Mouse (Mus musculus): ENCODE results near the gene Naa20. TPM values are rescaled to one million over a fixed set of nuclear protein-coding genes. Genes with fewer than 3 reads are reported as not detected.
A peak's percentile ranks its signal among the peaks of the same experiment; 100 is the strongest.
"Not testable (repeated sequence)": the region's sequence is repeated elsewhere in the genome, so short reads cannot be mapped to it uniquely, and the experiment has no call there.

Naa20 gene
- total RNA-seq, 2 experiments from 2014 or later = 54.6 to 57.2 TPM

DNA sequence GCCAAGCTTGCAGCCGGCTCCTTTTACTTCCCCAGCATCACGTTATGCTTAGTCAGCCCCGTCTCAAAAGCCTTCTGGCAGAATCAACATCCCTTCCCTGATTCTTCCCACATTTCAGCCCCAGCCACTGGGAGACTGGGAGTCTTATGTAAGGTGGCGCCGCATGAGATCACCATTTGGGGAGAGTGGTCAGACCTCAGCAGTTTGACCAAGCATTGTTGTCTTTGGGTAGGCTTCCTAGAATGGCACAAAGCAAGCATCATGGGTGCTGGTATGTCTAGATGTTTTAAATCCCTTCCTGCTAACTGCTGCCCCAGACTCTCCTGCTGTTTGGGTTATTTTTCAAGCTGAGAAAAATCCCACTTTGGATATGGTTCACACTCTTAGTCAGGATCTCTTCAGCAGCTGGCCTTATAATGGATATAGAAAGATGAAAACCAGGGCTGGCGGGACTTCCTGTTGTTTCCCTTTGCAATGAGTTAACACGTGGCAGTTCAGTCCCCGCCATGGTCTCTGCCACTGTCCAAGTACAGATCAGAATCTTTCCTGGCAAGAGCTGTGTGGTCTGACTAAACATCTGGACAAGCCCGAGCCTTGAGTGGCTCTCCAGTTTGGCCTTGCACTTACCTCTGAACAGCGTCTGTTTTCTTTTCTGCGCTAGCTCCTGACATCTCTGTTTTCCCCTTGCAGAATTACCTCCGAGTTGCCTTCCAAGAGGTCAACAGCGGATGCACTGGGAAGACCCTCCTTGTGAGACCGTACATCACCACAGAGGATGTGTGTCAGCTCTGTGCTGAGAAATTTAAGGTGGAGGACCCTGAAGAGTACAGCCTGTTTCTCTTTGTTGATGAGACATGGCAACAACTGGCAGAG, 16.8 kb upstream of the Naa20 start:
- peak; percentile 79 for DNase-seq

DNA sequence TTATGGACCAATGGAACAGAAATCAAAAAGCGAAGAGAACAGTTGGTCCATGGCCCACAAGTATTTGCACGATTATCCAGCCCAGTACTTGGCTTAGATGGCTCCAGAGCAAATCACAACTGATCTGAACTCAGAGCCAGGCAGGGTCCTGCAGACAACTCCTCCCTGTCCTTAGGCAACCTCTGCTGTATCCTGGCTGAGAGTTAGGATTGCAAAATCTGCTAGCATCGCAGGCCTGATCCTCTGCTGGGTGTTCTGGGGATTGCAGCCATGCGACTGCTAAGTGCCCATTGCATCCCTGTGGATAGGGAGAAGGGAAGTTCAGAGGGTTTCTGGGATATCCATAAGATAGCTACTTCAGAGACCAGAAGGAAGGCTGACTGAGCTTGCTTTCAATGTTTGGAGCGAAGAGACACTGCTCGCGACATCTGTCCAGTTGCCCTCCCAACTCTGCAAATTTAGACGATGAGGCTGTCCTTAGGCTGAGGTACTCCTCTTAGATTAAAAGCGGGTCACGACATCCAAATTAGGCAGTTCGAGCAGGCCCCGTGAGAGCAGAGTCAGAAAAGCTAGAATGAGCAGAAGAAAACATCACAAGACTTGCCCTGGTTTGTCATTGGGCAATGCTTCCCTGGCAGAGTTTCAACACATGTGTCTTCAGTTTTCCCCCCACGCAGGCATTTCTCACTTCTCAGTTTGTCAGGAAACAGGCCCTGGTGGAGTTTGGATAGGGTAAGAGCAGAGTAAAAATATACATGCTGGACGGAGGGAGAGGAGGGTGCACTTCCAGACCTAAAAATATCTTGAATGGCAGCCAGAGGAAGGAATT, 13.7 kb upstream of the Naa20 start:
- DNase-seq = peak; percentile 78

DNA sequence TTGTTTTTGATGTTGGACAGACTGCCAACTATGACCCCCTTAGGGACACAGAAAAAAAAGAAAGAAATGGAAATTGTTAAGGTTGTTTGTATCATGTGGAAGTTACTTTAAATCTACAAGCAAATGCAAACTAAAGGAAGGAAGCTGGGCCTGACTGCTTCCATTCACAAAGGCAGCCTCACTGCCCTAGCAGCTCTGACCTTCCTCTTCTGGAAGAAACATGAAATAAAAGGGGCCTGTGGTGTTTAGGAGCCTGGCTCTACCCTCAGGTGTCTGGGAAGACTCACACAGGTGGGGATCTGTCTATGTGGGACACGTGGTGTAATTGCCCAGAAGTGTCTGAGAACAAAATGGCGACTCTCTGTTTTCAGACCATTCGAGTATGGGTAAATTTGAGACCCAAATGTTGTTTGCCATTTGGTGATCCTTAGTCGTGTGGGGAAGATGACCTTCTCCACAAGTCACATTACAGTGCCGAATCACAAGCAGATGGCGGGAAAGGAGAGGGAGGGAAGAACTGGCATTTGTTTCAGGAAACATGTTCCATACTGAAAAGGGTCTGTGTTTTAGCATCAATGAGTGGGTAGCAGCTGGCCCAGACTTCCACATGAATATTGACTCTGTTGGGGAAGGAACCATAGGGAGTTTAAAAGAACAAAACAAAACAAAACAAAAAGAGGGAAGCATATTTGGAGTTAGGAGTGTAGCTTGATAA, 13.0 kb upstream of the Naa20 start:
- DNase-seq = no peak

DNA sequence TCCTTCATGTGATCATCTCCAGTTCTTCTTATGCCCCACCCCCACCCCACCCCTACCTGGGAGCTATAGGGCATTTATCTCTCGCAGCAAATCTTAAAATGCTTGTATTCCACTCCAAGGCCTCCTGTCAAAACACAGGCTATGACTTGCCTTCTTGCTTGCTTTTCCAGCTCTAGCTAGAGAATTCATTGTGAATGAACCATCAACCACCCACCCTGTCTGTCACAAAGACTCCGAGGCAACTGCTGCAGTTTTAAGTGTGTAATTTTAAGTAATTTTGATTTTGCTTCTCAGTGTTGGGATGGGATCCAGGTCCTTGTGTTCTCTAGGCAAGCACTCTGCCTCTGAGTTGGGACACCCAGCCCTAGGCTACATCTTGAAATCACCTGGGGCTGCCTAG, 11.3 kb upstream of the Naa20 start:
- DNase-seq = no peak

DNA sequence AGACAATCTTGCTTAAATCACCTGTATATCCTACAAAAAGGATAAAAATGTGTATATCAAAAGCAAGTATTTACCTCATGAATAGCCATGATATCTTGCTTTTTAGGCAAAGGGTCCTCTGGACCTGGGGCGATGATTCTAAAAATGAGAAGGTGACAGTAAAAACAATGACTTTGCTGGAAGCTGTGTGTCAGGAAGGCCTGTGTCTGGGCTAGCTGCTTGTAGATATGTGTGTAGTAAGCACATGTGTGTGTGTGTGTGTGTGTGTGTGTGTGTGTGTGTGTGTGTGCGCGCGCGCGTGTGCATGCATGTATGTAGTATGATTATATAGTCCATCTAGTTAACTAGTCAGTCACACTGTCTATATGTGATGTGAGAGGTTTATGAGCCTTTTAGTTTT, 8.1 kb upstream of the Naa20 start:
- DNase-seq = no peak

DNA sequence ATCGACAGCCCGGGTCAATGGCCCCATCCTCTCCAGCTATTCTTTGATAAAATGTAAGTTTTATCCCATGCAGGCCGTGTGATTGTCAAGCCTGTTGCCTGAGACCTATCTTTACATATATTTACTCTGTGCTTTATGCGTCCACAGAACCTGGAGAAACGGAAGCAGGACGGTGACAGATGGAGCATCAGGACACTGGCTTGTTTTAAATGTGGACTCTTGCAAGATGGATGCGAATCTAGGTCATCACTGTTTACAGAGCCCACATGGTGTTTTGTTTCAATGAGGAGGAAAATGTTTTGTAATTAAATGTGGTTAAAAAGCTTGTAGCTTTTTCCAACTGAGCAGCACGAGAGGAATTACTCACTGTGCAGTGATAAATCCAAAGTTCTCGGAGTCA, 3.8 kb upstream of the Naa20 start:
- DNase-seq = no peak

DNA sequence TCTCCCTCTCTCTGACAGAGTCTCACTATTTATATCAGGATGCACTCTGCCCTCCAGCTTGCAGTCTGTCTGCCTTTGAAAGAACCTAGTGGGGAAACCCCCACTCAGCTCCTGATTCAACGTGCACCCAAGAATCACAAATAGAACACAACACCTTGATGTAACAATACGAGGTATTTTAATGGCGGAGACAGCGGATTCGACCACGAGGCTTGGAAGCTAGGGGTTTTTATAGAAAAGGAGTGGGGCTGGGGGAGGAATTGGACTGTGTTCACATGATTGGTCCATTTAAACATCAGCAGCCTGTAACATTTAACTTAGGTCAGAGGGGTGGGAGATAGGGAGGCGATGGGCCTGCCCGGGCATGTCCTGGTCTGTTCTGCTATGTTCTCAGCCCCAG, 1.6 kb upstream of the Naa20 start:
- DNase-seq = not testable (repeated sequence)

DNA sequence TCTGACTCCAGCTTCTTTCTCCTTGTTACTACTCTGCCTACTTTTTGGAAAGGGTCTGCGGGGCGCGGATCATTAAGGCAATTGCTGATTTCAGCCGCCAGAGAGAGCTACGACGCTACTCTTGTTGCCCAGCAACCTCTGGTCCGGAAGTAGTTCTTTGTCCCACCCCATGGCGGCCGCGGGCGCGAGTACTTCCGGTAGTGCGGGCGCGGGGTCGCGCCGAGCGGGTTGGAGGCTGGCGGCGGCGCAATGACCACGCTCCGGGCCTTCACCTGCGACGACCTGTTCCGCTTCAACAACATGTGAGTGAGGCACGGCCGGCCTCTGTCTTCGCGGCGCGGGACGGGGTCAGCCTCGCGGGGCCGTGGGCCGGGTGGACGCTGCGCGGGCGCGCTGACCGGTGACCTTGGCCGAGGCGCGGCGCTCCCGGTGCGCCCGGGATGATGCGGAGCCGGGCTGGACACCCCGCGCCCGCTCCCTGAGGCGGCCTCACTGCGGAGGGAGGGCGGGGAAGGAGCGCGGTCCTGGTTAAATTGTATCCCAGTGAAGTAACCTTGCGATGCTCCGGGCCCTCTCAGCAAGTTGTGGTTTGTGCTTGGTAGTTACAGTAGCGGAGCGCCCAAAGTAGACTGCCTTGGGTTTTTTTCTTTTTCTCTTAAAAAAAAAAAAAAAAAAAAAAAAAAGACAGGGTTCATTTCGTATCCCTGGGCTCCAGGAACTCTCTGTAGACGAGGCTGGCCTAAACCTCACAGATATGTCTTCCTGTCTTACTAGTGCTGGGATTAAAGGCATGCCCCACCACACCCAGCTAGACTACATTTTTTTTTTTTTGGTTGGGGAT, 1.4 kb downstream of the Naa20 start:
- peak; percentile 86 for DNase-seq

DNA sequence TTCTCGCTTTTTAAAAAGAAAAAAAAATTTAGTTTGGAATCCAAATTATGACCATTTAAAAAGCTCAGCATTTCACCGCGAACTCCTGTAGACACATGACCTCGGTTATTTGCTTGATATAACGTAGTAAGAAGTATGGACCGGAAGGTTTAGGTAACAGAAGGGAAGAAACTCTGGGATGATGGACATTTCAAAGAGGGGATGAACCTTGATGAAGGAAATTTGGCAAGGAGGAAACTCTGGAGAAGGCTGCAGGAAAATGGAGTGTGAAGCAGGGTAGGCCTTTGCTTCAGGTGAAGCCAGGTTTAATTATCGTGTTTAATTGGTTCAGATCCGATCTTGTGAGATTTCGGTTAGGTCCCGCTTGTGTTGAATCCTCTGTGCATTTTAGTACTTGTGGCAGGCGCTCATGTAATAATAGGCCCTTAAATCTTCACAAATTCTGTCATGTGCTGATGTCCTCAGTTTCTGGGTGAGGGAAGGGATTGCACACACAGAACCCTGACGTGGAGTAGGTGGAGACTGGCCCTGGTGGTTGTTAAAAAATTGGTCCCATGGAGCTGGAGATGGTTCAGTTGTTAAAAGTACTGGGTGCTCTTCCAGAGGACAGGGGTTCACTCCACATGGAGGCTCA, 2.2 kb downstream of the Naa20 start:
- no peak for DNase-seq

DNA sequence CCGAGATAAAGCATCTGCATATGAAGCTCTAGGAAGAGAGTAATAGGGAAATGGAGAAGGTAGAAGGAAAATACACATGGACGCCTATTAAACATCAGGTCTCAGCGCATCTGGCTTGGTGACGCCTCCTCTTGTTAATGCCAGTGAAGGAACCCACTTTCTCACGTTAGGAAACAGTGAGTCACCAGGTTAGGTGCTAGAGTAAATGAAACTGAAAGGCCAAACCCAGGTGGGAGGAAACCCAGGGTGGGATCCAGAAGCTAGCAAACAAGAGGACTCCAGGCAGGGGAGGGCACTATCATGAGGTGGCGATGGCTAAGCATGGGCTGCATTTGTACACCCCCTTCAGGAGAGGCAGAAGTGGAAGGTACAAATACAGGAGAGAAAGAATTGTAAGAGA, 3.3 kb downstream of the Naa20 start:
- DNase-seq = no peak

DNA sequence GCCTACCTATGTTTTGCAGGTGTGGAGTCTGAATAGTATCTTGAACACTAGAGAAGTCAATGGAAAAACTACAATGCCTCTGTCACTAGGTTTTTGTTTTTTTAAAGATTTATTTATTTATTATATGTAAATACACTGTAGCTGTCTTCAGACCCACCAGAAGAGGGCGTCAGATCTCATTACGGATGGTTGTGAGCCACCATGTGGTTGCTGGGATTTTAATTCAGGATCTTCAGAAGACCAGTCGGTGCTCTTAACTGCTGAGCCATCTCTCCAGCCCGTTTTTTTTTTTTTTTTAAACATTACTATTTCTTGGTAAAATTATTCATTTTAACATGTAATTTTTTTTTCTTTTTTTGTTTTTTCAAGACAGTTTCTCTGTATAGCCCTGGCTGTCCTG, 4.0 kb downstream of the Naa20 start:
- not testable (repeated sequence) for DNase-seq

DNA sequence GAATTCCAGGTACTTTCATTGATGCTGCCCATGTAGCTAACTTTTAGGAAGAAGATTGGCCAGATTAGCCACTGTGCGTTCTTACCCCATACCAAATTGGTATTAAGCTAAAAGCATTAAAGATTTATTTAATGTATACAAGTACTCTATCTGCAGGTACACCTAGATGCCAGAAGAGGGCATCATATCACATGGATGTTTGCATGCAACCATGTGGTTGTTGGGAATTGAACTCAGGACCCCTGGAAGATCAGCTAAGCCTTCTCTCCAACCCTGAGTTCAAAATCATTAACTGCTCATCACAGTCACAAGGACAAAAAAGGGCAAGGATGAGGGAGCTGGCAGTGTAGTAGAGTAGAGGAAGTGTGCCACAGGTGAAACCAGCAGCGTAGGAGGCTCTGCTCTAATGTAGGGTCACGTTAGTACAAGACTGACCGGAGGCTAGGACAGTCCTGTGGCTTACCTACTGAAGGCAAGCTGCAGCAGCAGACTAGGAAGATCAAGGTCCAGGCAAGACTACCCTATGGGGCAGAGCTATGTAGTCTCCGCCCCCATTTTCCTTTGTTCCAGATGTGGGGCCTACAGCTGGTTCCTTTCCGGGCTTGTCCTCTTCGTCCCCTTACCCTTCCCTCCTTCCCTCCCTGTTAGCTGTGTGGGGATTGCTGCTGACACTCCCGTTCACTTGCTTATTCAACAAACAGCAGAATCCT, 19.2 kb downstream of the Naa20 start:
- no peak for DNase-seq

DNA sequence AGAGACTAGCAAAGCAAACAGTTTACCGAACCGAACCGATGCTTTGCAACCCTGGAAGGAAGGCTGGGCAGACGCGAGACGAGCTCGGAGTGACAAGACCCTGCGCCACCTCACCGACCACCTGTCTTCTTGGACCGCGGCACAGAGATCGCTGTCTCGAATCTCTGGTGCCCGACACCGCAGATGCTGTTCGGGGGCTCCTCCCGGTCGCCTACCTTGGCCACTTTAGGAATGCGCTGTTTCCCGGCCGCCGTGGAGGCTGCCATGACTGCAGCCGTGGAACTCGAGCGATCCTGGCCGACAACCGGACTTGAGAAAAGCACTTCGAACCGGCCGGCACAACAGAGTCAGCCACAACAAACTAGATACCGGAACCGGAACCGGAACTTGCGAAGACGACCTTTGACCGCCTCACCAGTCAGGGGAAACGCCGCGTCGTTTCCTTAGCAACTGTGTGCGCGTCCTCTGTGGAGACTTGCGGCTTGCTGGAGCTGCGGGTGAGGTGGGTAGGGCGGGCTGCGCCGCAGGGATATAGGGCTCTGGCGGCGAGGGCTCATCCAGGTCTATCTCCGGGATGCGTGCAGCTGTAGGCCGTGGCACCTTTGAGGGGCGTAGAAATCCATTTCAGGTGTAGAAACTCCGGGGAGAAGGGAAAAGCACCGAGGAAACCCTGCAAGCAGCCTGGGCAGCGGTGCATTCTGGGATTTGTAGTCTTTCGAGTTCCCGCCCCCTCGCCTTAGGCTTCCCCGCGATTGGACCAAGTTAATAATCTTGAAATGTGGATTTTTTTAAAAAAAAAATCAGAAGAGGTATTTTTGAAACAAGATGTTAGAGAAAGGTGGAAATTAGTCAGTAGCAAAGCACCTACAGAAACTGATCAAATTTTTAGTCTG, 32.7 kb downstream of the Naa20 start, which contains the start of the genes Cfap61 and Crnkl1:
Gene Cfap61 (plus strand): TSS at position 446 of the 893 bp plus-strand sequence.
Gene Crnkl1 (minus strand): TSS at position 676 of the 893 bp plus-strand sequence.
- peak; percentile 90 for DNase-seq

DNA sequence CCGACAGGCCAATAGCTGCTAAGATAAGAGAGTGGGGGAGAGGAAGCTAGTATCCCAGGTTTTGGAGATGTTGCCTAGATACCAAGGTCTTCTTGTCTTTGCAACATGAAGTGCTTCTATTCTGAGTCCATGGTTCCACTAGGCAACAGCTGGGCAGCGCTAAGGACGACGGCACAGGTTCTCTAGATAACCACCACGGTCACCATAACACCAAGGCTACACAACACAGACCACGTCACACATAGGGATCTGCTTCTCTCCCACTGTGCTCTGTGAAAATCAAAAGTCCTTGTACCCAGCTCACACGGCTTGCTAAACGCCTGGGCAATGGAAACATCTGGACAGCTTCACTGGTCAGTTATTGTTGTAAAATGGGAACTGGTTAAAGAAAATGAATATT, 35.1 kb downstream of the Naa20 start:
- DNase-seq = no peak

DNA sequence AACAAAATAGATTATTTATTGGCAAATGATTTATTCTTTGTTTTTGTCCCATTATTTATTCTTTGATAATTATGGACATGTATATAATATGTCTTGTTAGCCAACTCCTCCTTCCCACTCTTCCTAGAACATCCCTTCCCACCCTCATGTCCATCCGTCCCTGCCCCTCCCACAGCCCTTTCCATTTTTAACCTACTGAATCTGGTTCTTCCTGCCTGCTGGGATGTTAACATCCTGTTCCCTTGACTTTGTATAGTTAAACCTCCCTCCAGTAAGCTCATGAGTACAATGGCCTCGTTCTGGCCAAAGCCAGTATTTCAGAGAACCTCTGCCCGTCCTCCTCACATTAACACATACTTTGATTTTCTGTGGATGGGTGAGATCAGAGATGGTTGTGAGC, 39.5 kb downstream of the Naa20 start:
- DNase-seq = no peak

DNA sequence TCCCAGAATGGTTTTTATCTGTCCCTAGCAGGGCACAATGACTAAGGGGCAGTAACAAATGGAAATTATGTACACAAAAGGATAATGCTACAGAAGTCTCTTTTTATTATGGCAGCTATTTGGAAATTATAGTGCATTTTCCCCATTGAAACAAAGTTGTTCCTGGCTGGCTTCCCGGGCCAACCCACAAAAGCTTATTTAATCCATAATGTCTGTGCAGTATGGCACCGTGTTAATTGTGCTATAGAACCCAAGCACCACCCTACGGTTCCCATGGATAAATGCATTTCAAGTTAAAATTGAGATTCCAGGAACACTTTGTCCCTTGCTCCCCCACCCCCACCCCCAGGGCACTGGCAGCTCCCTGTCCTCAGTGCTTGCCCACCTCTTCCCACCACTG, 42.4 kb downstream of the Naa20 start:
- no peak for DNase-seq

DNA sequence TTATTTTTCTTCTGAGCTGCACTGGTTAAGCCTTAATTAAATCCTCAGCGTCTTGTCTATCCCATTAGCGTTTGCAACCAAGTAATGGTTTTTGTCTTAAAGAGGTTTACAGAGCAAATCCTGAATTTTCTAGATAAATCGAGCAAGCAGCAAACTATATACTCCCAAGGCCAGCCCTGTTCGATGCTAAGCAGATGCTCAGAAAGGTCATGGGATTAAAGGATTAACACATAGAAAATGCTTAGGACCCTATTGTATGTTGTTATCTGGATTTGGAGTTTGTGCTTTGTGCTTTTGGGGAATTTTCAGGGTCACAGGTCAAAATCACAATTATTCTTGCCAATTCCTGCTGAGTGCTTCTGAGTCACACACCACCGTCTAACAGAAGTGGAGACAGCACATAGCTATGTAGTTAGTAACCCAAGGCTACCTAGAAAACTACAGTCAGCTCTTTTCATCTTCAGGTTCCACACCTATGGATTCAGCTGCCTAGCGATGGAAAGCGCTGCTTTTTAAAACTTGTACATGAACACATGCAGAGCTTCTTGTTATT, 46.6 kb downstream of the Naa20 start:
- DNase-seq = no peak

DNA sequence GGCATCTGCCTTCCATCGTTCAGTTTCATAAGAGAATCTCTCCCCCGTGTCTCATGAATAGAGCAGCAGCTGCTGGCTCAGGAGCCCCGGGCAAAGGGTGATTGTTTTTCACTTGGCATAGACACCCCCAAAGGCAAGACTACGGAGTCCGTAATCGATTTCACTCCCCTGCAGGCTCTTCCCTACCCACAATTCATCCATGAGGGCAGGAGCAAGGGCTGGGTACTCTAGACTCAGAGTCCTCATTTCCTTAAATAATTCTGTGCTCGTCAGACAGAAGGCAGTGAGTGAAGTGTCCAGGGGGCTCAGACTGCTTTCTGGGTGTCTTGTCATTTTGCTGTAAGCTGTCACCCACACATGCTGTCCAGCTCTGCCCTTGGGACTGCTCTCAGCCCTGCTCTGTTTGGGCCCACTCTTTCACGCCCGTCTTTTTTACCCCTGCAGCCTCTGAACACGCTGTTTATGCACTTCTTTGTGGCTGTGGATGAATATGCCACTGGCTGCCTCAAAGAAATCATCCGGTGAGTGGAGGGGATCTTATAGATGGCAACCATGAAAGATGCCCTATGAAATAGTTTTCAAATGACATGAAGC, 47.7 kb downstream of the Naa20 start:
- DNase-seq = no peak

DNA sequence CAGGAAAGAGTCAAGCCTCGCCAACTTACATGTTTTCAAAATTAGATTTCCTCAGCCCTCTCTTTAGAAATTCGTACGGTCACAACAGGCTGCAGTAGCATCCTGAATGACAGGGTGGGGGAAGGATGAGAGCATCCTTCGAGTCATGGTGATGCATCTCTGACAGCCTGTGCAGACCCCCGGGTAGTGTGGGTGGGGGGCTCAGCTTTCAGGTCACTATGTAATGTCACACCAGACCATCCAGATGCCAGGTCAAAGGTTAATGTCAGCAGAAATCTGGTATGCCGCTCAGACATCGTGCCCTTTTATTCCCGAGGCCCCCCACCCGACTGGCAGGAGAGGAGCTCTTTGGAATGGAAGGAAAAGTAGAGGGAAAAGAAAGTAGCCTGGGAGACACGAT, 48.3 kb downstream of the Naa20 start:
- DNase-seq = no peak
